Mouse (Mus musculus) bone marrow, adult 2 months (tissue): ENCODE measurements at regions not wholly inside any gene's neighbourhood (a gene's known extent, or its start where the extent isn't known, plus 50 kb on each side); places are given as distances from the start of the nearest gene placed in this dataset.

Experiments used
- H3K27ac ChIP-seq: fragments of 200-500 bp; 2 replicates; pipeline ENCODE4 v1.5.1; 2012; ENCODE audit warnings: low read depth, mild to moderate bottlenecking, control low read depth, inconsistent platforms, low read length; ENCODE audit not compliant: control insufficient read depth, poor library complexity, insufficient read depth
- H3K4me1 ChIP-seq: fragments of 200-500 bp; 2 replicates; pipeline ENCODE4 v1.6.1; 2011; ENCODE audit warnings: low read length; ENCODE audit not compliant: control insufficient read depth, insufficient read depth
- H3K4me3 ChIP-seq: fragments of 200-500 bp; replicated peaks from 2 replicates; pipeline ENCODE3; 2011; ENCODE audit warnings: mild to moderate bottlenecking, low read depth, low read length, control low read depth; ENCODE audit not compliant: control insufficient read depth
- CTCF ChIP-seq: fragments of 200-500 bp; IDR thresholded peaks from 2 replicates; pipeline ENCODE4 v1.5.1; 2011; ENCODE audit warnings: low read length, control low read depth; ENCODE audit not compliant: control insufficient read depth, insufficient read depth
- POLR2A ChIP-seq: fragments of 200-500 bp; IDR thresholded peaks from 2 replicates; pipeline ENCODE4 v1.6.1; 2011; ENCODE audit warnings: low read depth, mild to moderate bottlenecking, control low read depth, low read length, borderline replicate concordance; ENCODE audit not compliant: control insufficient read depth
- WGBS: fragments of 180-500 bp; shearing (Covaris S2); methylation state at CpG from one replicate; pipeline ENCODE4 v1.1.7; 2018; 5-methylcytosine and 5-hydroxymethylcytosine counted together

GRCm38 (mm10) chr13:60541165-60541564 is 60.6 kb upstream of the Dapk1 start:
- WGBS, result 85% methylated on average over 5 of the region's 5 CpGs
- H3K27ac ChIP-seq, result no peak overlapping the region
- no peak for TF ChIP-seq POLR2A
- TF ChIP-seq CTCF, result no peak

GRCm38 (mm10) chr13:60544363-60544762 is 57.4 kb upstream of the Dapk1 start:
- TF ChIP-seq POLR2A, result no peak
- TF ChIP-seq CTCF, result no peak
- Histone ChIP-seq H3K4me1 (no peaks in the 10 kb centered on the region; the same call in 1 of the 2 replicates), H3K27ac (no peak overlapping the region), H3K4me3 (no peak overlapping the region)
- 77% methylated on average over 3 of the region's 3 CpGs for WGBS

More at GRCm38 (mm10) chr13:60541165-60541564, 60.6 kb upstream of the Dapk1 start:
- H3K4me1 ChIP-seq, result no peaks in the 10 kb centered on the region; the same call in 1 of the 2 replicates
- no peak overlapping the region for H3K4me3 ChIP-seq

GRCm38 (mm10) chr13:60545999-60546733 is 55.6 kb upstream of the Dapk1 start:
- Histone ChIP-seq H3K4me3 (no peak overlapping the region), H3K4me1 (no peaks in the 10 kb centered on the region; the same call in 1 of the 2 replicates), H3K27ac (no peak overlapping the region)
- 87% methylated on average over 2 of the region's 2 CpGs for WGBS
- TF ChIP-seq CTCF (no peak), POLR2A (no peak)
